Mouse (Mus musculus) C2C12 (cell line): Measurements from ENCODE around the gene Olfr1394. TPM values are rescaled to one million over a fixed set of nuclear protein-coding genes. Genes with fewer than 3 reads are reported as not detected.

ENCODE experiments used
- H3K27me3 ChIP-seq: one replicate; pipeline ENCODE4 v1.6.1; 2011; ENCODE audit not compliant: control insufficient read depth, insufficient read depth, insufficient read length
- H3K36me3 ChIP-seq: one replicate; pipeline ENCODE4 v1.6.1; 2011; ENCODE audit not compliant: control insufficient read depth, insufficient read depth
- H3K4me3 ChIP-seq: one replicate; pipeline ENCODE4 v1.5.1; 2011; ENCODE audit warnings: mild to moderate bottlenecking, control low read depth; ENCODE audit not compliant: poor library complexity, insufficient read depth, severe bottlenecking
- H3K79me2 ChIP-seq: one replicate; pipeline ENCODE4 v1.6.1; 2011; ENCODE audit not compliant: control insufficient read depth, insufficient read depth
- H3K79me3 ChIP-seq: one replicate; pipeline ENCODE4 v1.6.1; 2011; ENCODE audit warnings: low read depth, control low read depth
- H3ac ChIP-seq: one replicate; pipeline ENCODE3; 2011; ENCODE audit warnings: low read depth; ENCODE audit not compliant: control insufficient read depth, insufficient read length
- CEBPB ChIP-seq: IDR thresholded peaks from one replicate; pipeline ENCODE4 v1.6.1; 2011; ENCODE audit warnings: low read depth, mild to moderate bottlenecking, control low read depth, moderate library complexity
- CTCF ChIP-seq: IDR thresholded peaks from one replicate; pipeline ENCODE4 v1.5.1; 2011; ENCODE audit not compliant: control insufficient read depth, insufficient read depth, insufficient read length
- FOSL1 ChIP-seq: IDR thresholded peaks from one replicate; pipeline ENCODE4 v1.8.0; 2011; ENCODE audit warnings: mild to moderate bottlenecking, low read length; ENCODE audit not compliant: poor library complexity, insufficient read depth, severe bottlenecking
- MAX ChIP-seq: IDR thresholded peaks from one replicate; pipeline ENCODE4 v1.6.1; 2011; ENCODE audit warnings: mild to moderate bottlenecking, control low read depth
- MYOD1 ChIP-seq: IDR thresholded peaks from one replicate; pipeline ENCODE4 v1.6.1; 2011; ENCODE audit warnings: low read depth; ENCODE audit not compliant: control insufficient read depth, insufficient read length
- MYOG ChIP-seq: IDR thresholded peaks from one replicate; pipeline ENCODE4 v1.6.1; 2011; ENCODE audit not compliant: control insufficient read depth, insufficient read length; ENCODE audit errors: extremely low read depth
- USF1 ChIP-seq: IDR thresholded peaks from one replicate; pipeline ENCODE4 v1.6.1; 2011; ENCODE audit warnings: low read depth, mild to moderate bottlenecking, control low read depth, moderate library complexity
- polyA plus RNA-seq: library from polyadenylated mRNA; unstranded; fragments of >200 nt; fragmentation: generic; extraction: Trizol; gene quantifications from one replicate; pipeline ENCODE4 v1.2.1, GENCODE M21; 2012; ENCODE audit warnings: missing spikeins

Olfr1394 gene
- polyA plus RNA-seq, 1 experiment = not detected

- H3K79me3 ChIP-seq = peaks cover 24% of the 10 kb centered on the region
- H3K4me3 ChIP-seq = no peak overlapping the region
Observed at GRCm38 (mm10) chr11:49200666-49201065, 46.5 kb downstream of the Olfr1394 start.

GRCm38 (mm10) chr11:49201142-49201541 lies 47.0 kb downstream of the Olfr1394 start:
- Histone ChIP-seq H3K79me2 (peaks cover 44% of the 10 kb centered on the region), H3K36me3 (peaks cover 1% of the 10 kb centered on the region), H3K4me3 (no peak overlapping the region), H3K27me3 (no peaks in the 10 kb centered on the region), H3K79me3 (peaks cover 29% of the 10 kb centered on the region), H3ac (no peak overlapping the region)
- TF ChIP-seq CEBPB (no peak), CTCF (no peak), MYOG (no peak), FOSL1 (no peak), MYOD1 (no peak), MAX (no peak), USF1 (no peak)

More at GRCm38 (mm10) chr11:49200666-49201065, 46.5 kb downstream of the Olfr1394 start:
- Histone ChIP-seq H3ac (no peak overlapping the region), H3K79me2 (peaks cover 39% of the 10 kb centered on the region), H3K36me3 (no peaks in the 10 kb centered on the region), H3K27me3 (no peaks in the 10 kb centered on the region)
- TF ChIP-seq CTCF (no peak), MYOD1 (no peak), MYOG (no peak), USF1 (no peak), CEBPB (no peak), MAX (no peak)

- TF ChIP-seq MYOD1 = no peak
- TF ChIP-seq USF1 = no peak
- TF ChIP-seq CEBPB = no peak
- TF ChIP-seq FOSL1 = no peak
- no peak for TF ChIP-seq CTCF
- TF ChIP-seq MYOG = no peak
- no peak for TF ChIP-seq MAX
- Histone ChIP-seq H3K27me3 (no peaks in the 10 kb centered on the region), H3K36me3 (peaks cover 9% of the 10 kb centered on the region), H3K79me3 (peaks cover 38% of the 10 kb centered on the region), H3ac (peak overlapping the region; percentile 54), H3K4me3 (peak overlapping the region; percentile 68), H3K79me2 (peaks cover 53% of the 10 kb centered on the region)
Observed at GRCm38 (mm10) chr11:49202071-49202470, 47.9 kb downstream of the Olfr1394 start.

- Histone ChIP-seq H3K79me2 (peaks cover 58% of the 10 kb centered on the region), H3K27me3 (no peaks in the 10 kb centered on the region), H3K4me3 (peak overlapping the region; percentile 68), H3ac (peak overlapping the region; percentile 89), H3K36me3 (peaks cover 14% of the 10 kb centered on the region), H3K79me3 (peaks cover 42% of the 10 kb centered on the region)
- no peak for TF ChIP-seq CTCF
Observed at GRCm38 (mm10) chr11:49202523-49203061, 48.4 kb downstream of the Olfr1394 start.

GRCm38 (mm10) chr11:49203129-49203768 lies 49.1 kb downstream of the Olfr1394 start, which contains the start of gene Zfp62:
Gene Zfp62 (plus strand): TSS chr11:49203292.
- Histone ChIP-seq H3K27me3 (no peaks in the 10 kb centered on the region), H3K4me3 (peak within 1 kb of the TSS; percentile 68), H3K79me2 (peaks cover 65% of the 10 kb centered on the region), H3K36me3 (peaks cover 19% of the 10 kb centered on the region), H3ac (peak within 1 kb of the TSS; percentile 89), H3K79me3 (peaks cover 48% of the 10 kb centered on the region)
- TF ChIP-seq USF1 (peak; percentile 97), MAX (peak; percentile 77), CTCF (no peak)

GRCm38 (mm10) chr11:49203771-49204497 lies 49.8 kb downstream of the Olfr1394 start:
- Histone ChIP-seq H3K79me3 (peaks cover 55% of the 10 kb centered on the region), H3K4me3 (peak overlapping the region; percentile 68), H3K79me2 (peaks cover 72% of the 10 kb centered on the region), H3K36me3 (peaks cover 25% of the 10 kb centered on the region), H3ac (peak overlapping the region; percentile 89), H3K27me3 (no peaks in the 10 kb centered on the region)
- TF ChIP-seq USF1 (peak; percentile 82), CEBPB (no peak)
